Mouse (Mus musculus): ENCODE measurements around the gene Rgs3.

DNA sequence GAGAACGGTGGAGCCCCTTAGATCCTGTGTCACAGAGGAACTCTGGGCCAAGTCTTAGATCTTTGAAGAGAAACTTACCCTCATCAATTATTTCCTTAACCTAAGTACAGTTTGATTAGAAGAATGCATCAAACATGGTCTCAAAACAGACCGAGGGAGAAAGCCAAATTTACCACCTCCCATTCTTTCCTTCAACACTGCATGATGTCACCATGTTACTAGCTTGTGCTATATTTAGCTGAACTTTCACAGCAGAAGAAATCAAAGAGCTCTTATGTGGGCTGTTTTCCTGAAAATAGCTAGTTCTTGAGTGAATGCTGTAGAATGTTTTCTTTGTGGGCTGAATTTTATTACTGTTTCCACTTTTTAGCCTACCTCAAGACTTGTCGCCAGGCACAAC is 2.2 kb upstream of the Rgs3 start:
- TF ChIP-seq GATA1 (IDR thresholded peaks at IDR 0.05; ENCODE audit: borderline replicate concordance, low read length) (no peak), FLI1 (IDR thresholded peaks at IDR 0.05; ENCODE audit: low read length) (no peak)
